Mouse (Mus musculus): ENCODE data around the gene Als2cr12.
"Not testable (repeated sequence)": the region's sequence is repeated elsewhere in the genome, so short reads cannot be mapped to it uniquely, and the experiment has no call there.

Gene Als2cr12

DNA sequence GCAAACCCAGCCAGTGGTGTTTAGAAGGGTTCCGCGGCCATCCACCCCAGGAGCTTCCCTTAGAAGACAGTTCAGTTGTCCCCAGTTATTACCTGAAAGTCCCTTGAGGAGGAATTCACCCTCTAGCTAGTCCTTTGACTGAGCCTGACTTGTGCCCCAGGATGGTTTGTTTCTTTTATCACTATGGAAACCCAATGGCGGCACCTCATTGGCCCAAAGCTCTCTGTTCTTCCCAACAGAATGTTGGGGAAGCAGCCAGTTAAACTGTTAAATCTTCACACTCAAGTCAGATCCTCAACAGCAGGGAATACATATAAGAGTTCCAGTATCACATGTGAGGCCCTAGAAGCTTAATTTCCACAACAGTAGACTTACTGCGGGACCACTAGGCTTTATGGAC is at the start of gene Als2cr12:
TSS of gene Als2cr12 (minus strand) at position 180 of the 400 bp plus-strand sequence.
- DNase-seq (ENCODE audit: low read depth, low spot score), result not testable (repeated sequence)

DNA sequence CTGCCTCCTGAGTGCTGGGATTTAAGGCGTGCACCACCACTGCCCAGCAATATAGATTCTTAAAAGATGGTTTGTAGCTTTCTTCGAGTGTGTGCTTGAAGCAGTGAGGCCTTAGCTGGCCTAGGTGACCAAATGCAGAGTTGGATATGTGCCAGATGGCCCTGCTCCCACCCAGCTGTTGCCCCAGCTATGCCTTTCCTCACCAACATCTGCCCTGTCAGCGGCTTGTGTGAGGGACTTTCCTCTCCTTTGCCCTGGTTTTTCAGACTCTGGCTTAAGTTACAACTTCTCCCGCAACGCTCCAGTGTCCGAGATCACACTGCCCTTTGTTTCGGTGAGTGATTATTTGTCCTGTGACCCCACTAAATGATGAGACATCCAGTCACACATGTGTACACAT is 48.9 kb upstream of the Als2cr12 start:
- no peak for DNase-seq (ENCODE audit: low read depth, low spot score)

DNA sequence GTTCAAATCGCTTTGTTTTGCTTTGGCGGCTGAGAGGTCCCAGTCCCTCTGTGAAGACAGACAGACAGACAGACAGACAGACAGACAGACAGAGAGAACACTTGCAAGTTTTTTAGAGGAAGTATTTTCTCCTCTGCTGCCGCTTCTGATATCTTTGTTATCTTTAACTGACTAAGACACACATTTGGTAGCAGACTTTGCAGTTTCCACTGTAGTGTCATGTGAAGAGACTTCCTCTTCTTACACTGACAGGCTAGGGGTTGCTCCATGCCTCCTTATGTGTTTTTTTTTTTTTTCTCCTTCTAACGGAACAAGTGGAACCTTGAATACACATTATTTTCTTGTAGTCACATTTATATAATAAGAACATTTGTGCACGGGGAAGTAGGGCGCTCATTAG is 47.5 kb upstream of the Als2cr12 start:
- DNase-seq (ENCODE audit: low read depth, low spot score), result no peak

DNA sequence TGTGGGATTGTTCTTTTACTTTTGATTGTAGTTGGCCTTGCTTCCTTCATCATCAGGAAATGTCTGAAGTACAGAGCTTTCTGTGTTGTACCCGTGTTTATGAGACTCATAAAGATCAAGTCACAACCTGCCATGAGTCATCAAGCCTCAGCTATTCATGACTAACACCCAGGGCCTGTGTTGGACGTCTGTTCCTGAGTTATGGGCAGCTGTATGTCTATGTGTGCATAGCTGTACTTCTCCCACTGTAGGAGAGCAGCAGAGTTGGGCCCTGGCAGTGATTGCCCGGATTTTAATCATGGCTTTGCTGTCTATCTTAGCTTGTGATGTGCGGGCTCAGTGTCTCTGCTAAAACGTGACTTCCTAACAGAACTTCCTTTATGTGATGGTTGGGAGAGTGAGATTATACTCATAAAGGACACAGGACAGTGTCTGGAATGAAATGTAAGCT is 46.8 kb upstream of the Als2cr12 start:
- no peak for DNase-seq (ENCODE audit: low read depth, low spot score)

DNA sequence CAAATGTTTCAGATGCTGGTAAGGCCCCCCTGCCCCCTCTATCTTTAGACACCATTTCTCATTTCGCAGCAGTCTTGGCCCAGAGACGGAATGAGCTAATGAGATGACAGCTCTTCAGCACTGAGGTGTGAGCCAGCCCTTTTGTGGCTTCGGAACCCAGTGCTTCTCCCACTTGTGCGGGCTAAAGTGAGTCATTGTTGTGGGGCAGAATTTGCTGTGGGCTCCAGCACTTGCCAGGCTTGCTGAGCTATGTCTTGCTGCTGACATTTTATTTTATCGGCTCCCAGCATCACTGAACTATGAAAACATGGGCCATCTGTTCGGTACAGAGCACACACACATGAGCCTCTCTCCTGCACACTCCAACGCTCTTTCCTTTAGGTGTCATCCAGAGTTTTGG is 43.7 kb upstream of the Als2cr12 start:
- DNase-seq (ENCODE audit: low read depth, low spot score), result no peak

DNA sequence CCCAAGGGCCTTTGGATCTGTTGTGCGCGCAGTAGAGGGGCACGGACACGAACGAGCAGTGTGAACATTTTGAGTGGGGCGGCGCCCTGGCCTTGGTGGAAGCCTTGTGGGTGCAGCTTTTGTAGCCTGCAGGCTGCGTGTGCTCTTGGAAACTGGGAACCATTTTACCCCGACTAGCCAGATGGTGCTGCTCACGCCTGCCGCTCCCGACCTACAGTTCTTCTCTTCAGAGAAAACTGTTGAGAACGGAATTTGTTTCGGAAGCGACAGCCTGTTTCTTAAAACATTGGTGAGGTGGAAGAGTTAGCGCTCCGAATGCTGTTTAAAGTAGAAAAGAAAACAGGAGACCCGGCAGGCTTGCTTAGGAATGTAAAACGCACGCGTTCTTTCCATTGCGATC is 41.2 kb upstream of the Als2cr12 start:
- DNase-seq (ENCODE audit: low read depth, low spot score), result no peak

DNA sequence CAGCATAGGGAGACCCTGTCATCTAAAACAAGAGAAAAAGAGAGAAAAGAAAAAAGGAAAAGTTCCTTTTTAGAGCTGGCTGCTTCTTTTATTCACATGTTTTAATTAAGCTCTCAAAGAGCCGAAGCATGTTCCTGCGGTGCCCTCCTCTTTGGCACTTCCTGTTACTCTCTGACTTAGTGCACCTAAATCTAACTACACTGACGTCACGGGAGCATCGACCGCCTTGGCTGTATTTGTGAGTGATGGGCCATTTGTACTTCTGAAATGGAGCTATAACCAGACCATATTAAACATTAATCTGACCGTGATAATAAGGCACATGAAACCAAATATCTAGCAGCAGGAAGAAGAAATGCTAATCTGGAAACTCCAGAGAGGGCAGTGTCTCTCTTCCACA is 40.2 kb upstream of the Als2cr12 start:
- DNase-seq (ENCODE audit: low read depth, low spot score), result no peak

DNA sequence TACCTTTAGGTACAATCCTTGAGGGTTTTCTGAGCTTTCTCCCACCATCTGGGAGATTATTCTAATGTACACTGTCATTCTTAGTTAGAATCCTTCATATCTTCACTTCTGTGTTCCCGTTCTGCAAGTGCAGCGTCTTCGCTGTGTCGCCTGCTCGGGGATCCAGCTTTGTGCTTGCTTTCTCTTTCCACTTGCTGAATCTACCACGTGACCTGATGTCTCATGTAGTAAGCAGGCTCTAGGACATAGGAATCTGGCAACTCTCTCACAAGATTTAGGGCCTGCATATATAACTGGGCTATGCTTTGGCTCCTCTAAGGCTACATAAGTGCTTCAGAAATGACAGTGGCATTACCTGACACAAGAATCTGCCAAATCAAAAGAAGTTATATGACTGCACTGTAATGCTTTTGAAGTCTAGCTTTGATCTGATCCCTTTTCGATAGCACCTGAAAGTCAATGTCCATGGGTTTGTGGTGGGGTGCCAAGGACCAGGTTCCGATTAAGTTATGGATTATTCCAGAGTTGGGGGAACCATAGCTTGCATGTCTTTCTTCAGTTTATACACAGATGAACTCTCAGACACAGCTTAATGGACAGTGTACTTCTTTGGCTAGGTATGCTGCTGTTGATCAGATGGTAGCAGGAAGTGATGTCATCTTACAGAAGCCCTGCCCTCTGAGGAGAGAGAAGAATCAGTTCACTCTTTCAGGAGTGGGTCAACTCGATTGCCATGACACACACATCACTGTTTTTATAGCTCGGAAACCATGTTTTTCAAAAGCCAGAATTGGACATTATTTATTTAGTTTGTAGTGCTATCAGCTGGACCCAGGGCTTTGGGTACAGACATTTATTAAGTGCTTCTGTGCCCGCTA is 38.5 kb upstream of the Als2cr12 start:
- DNase-seq (ENCODE audit: low read depth, low spot score), result no peak

DNA sequence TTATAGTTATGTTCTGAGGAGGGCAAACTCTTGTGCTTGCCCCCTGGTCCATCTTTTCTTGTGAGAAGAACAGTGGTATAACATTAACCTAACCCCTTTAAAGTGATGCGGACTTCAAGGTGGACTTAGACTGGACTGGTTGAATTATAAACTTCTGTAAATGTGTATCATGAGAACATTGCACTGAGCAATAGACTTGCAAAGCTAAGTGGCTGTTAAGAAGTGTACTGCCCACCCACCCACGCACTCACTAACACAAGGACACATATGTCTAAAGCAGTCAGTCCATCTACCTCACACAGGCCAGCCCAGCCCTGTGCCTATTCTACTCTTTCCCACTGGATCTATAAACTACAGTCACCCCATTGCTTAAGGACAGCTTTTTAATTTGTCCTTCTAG is 37.8 kb upstream of the Als2cr12 start:
- no peak for DNase-seq (ENCODE audit: low read depth, low spot score)

DNA sequence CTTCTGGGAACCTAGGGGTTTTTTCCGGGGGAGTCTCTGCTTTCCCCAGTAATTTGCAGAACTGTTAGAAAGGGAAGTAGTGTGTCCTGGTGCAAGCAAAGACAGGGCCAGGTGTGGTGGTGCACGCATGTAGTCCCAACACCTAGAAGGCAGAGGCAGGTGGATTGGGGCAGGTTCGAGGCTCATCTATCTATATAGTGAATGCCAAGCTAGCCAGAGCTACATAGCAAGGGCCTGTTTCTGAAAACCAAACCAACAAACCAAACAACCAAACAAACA is 32.7 kb upstream of the Als2cr12 start:
- DNase-seq (ENCODE audit: low read depth, low spot score), result no peak

DNA sequence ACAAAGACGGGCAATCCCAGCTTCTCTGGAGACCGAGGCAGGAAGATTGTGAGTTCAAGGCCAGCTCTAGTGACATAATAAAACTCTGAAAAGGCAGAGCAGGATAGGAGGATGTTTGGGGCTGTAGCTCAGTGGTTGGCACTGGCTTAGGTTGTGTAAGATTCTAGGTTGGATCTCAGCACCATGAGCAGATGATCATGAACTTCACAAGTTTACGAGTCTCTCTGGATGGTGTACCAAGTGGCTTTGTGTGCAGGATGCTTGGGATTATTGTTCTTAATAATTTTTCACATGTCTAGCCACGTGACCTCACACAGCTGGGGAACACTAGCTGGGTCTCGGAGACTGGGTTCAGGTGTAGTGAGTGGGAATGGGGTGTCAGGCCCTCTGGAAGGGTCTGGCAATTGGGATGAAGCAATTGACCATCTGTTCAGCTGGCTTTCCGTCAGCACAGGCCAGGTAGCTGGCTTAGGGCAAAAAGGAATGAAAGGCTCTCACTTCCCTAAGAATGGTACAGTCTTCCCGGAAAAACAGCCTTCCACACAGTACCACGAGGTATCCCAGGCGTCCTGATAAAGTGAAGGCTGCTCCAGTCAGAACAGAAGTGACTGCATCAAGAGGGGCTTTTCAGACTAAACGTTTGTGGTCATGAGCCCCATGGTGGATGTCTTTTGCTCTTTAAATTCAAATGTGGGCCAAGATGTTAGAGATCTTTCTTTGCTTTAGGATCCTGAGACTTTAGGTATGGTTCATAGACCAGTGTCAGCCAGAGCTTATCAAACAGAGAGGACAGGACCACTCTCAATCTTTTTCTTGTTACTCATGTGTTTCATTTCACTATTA is 32.2 kb upstream of the Als2cr12 start:
- no peak for DNase-seq (ENCODE audit: low read depth, low spot score)

DNA sequence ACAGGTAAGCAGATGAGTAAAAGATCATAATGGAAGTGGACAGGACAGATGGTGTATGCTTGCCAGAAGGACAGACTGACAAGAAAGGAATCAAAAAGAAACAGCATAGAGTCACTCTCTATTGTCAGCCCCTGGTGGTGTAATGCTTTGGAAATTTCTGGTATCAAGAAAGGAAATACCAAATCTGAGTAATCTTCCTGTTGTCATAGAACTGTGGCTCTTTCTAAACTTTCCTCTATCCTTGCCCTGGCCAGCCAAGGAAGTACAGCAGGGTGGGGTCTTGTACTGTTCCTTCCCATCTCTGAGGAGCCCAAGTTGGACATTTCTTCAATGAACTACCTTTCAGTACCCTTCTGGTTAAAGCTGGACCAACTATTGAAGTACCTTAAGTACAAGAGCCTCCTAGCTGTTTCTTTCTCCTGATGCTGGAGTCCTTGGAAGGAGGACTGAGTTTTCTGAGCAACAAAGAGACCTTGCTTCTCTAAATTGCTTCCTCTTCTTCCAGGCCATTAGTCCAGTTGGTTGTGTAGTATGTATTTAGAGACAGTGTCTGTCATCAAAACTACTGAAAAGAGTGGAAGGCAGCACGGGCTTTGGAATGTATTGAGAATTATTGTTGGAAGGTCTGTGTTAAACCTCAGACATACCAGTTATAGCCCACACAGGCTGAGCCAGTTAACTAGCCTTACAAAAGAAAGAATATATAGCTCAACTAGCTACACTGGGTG is 31.4 kb upstream of the Als2cr12 start:
- no peak for DNase-seq (ENCODE audit: low read depth, low spot score)

DNA sequence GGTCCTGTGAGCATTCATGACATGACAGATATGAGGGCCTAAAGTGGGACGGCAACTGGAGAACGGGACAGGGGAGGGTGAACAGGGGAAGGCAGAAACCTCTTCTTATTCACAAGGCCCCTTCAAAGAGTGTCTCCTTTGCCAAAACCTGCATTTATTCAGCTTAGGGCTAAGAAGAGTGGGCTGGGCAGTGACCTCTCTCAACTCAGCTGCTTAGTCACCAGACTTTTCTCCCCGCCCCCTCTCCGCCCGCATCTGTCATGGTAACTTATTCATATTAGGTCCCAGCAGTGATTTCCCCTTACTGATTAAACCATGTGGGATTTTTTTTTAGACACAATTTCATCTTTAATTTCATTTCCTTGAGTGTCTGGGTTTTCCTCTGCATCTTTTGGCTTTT is 30.0 kb upstream of the Als2cr12 start:
- no peak for DNase-seq (ENCODE audit: low read depth, low spot score)

DNA sequence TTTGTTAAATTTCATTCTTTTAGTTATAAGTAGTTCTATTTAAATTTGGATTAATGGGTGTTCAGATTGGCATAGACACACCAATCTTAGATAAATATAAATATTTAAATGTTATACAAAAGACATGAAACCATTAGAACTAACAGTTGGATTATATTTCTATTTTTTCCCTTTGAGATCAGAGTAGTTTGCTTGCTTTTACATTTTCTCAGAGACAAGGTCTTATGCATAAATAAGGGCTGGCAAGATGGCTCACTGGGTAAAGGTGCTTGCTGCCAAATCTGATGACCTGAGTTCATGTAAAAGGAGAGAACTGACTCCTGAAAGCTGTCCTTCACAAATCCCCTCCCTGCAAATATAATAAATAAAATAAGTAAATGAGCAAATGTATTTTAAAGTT is 29.3 kb upstream of the Als2cr12 start:
- no peak for DNase-seq (ENCODE audit: low read depth, low spot score)

DNA sequence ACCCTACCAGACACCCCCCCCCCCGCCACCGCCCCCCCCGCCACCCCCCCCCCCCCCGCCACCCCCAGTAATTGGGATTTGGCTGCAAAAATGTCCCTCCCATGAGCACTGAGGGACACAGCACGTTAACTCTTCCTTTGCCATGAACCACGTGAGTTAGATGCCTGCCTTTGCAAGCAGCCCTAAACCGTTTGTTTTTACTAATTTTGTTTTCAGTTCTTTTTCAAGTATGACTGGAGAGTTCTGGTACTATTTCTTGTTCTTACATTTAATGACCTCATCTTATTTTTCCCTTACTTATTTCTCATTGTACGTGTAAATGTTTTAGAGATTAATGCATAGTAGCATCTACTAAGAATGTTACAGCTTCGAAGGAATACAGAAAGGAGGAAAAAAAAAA is 28.7 kb upstream of the Als2cr12 start:
- DNase-seq (ENCODE audit: low read depth, low spot score), result no peak

DNA sequence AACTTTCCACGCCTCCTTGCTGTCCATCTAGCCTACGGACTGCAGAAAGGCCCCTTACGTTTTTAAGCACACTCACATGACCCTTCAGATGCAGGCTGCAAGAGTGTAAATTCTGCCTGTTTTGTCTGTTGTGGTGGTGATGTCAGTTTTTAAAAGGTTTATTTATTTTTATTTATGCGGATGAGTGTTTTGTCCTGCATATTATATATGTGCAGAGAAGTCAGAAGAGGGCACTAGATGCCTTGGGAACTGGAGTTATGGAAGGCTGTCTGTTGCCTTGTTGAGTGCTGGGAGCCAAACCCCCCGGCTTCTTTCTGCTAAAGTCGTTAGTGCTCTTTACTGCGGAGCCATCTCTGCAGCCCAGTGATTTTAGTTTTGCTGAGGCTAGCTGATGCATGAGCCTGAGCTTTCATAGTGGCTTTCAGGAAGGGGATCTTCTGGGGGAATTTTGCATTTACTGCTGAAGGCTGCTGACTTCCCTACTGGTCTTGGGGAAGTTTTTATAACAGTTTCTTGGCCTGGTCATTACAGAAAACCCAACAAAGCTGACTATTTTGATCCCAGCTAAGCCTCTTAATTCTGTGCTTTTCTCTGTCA is 28.1 kb upstream of the Als2cr12 start:
- no peak for DNase-seq (ENCODE audit: low read depth, low spot score)

DNA sequence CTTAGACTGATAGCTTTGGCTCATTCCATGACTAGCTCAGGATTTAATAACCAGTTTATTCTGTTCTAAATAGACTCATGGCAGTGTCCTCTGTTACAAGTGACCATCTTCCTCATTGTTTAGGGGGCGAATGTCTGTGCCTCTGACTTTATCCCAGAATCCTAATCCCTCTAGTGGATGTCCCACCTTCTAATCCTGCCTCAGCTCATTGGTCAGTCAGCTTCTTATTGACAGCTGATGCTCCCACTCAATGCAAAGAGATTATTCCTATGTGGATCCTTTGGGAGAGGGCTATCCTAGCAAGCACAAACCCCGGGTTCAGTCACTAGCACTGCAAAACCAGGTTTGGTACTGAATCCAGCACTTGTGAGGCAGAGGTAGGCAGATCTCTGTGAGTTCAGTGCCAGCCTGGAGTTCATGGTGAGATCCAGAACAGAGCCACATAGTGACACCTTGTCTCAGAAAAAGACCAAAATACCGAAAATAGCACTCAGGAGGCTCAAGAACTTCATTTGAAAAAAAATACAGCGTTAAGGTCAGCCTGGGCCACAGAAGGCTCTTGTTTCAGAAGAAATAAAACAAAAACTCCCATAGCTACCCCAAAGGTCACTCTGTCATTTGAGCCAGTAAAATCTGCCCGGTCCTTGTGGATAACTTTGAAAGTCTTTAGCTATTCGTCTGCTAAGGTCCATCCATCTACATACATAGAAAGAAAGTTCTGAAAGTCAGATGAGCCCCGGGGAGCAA is 27.4 kb upstream of the Als2cr12 start:
- DNase-seq (ENCODE audit: low read depth, low spot score), result no peak

DNA sequence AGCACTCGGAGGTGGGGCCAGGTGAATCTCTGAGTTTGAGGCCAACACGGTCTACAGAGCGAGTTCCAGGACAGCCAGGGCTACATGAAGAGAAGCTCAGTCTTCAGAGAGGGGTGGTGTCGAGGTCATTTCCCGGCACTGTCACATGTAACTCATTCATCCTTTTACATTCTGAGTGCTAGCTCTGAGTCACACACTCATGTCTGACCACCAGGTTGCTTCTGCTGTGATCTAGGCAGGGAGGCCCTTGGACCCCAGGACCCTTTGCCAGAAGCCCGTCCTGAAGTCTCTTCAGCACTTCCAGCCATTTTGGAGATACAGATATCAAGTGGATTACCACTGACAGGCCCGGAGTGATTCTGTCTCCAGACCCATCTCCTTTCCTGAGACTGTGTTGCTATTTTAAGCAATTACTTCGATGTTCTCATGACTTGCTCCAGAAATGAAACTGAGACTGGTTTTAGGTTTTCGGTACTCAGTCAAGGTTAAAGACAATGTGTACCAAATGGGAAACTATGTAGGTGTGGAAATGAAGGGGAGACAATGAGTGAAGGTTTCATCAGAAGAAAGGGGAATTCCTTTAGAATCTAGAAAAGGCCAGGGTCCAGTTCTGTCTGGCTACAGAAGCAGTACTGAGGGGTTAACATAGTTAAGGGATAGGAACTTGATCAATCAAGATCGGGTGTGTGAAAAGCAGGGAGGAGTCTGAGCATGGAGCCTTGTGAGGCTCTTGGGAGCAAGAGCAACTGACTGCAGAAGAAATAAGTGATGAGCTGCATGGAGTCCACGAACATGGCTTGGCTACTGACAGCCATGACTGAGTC is 26.5 kb upstream of the Als2cr12 start:
- DNase-seq (ENCODE audit: low read depth, low spot score), result no peak

DNA sequence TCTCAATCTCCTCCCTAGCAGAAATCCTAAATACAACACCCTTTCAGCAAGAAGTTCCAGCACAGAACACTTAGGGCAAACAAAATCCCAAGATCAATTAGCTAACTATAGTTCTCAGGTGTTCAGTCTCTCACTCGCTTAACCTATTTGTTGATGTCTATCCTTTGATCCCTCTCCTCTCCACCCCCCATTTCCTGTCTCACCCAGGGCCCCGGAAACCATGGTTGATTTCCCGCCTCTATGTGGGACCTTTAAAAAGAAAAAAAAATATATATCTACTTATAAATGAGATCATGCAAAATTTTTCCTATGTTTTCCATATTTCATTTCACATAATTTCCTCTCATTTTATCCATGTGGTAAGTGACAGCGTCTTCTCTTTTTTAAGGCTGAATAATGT is 25.2 kb upstream of the Als2cr12 start:
- DNase-seq (ENCODE audit: low read depth, low spot score), result no peak

DNA sequence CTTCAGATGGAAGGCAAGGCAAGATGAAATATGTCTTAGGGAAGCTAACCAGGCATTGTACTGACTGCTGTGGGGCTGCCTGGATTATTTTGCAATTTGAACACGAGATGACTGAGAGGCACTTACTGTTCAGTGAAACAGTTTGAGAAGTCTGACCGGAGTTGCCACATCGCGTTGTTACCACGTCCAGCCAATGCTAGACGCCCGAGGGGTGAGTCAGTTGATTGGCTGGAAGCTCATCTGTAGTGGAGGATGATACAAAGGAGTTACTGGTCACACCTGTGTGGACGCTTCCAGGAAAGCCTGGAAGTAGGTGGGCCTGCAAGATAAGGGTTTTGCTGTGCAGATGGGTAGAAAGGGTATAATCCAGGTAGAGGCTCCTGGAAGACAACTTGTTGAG is 24.3 kb upstream of the Als2cr12 start:
- DNase-seq (ENCODE audit: low read depth, low spot score), result no peak

Measured in embryo, embryonic 11.5 days (tissue).